Mouse (Mus musculus) retina, embryonic 14.5 days (tissue): Measurements from ENCODE around the gene Trim54.
A peak's percentile ranks its signal among the peaks of the same experiment; 100 is the strongest.

Experiments
- DNase-seq: peaks from one replicate; pipeline ENCODE4 v3.0.0-alpha.2; 2015; ENCODE audit warnings: low spot score

Trim54 gene

DNA sequence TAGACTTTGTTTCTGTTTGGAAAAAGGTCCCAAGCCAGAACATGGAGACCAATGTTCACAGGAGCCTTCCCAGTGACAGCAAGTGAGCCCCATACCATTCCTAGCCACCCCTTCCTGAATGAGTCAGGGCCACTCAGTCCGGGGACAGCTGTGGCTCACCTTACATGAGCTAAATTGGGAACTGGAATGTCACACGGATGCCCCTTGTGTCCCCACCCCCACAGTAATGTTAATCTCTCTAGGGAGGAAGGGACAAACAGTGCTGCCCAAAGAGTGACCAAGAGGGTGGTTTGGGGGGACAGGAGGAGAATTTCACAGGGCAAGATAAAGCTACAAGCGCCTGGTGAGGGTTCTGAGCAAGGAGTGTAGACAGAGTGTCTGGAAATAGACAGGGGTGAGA is at the start of gene Trim54:
TSS of gene Trim54 (plus strand) at position 359 of the 400 bp plus-strand sequence.
- DNase-seq, result no peak

DNA sequence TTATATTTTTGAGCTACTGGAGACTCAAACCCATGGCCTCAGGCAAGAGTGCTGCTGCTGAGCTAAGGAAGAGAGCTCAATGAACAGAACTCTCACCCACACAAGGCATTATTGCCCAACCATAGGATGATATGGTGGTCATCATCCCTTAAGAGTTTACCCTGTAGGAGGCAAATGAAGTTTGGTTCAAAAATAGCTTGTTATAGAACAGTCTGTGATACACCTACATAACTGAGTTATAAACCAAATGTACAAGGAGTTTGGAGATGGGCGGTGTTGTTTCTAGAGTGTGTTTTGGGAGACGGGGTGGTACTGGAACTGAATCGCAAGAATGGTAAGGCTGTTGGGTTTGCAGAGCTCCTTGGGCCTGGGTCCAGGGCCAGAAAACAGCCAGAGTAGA is 46.7 kb upstream of the Trim54 start:
- no peak for DNase-seq

DNA sequence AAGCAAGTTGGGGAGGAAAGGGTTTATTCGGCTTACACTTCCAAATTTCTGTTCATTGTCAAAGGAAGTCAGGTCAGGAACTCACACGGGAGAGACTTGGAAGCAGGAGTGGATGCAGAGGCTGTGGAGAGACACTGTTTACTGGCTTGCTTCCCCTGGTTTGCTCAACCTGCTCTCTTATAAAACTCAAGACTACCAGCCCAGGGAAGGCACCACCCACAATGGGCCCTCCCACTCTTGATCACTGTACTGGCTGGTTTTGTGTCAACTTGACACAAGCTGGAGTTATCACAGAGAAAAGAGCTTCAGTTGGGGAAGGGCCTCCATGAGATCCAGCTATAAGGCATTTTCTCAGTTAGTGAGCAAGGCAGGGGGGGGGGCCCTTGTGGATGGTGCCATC is 45.5 kb upstream of the Trim54 start:
- no peak for DNase-seq

- DNase-seq, result no peak
Observed at GRCm38 (mm10) chr5:31071821-31072220, 44.7 kb upstream of the Trim54 start.

DNA sequence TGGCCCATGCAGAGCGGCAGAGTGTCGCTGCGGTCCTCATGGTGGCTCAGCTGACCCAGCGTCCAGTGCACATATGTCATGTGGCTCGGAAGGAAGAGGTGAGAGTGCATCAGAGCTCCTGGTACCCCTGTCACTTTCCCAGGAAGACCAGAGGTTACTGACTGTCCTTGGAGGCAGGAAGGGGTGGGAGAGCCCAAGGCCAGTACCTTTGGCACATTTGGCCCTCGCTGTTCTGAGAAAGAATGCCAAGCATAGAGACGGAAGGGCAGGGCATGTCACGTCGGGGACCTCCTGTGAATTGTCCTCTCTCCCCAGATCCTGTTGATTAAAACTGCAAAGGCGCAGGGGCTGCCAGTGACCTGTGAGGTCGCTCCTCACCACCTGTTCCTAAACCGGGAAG is 43.3 kb upstream of the Trim54 start:
- no peak for DNase-seq

DNA sequence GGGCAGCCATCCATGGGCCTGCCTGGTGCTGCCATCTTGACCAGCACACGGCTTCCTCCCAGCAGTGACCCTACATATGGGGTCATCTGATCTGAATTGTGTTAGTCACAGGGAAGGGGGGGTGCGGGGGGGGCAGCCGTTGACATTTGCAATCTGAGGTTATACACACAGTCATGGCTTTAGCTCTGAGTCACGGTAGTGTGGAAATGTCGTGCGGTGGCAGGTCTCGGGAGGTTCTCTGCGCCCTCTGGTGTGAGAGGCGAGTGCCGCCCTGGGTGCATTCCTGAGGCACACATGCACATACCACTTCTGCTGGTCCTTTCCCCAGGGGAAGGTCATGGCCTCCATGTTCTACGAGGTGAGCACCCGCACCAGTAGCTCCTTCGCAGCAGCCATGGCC is 40.2 kb upstream of the Trim54 start:
- DNase-seq, result no peak

DNA sequence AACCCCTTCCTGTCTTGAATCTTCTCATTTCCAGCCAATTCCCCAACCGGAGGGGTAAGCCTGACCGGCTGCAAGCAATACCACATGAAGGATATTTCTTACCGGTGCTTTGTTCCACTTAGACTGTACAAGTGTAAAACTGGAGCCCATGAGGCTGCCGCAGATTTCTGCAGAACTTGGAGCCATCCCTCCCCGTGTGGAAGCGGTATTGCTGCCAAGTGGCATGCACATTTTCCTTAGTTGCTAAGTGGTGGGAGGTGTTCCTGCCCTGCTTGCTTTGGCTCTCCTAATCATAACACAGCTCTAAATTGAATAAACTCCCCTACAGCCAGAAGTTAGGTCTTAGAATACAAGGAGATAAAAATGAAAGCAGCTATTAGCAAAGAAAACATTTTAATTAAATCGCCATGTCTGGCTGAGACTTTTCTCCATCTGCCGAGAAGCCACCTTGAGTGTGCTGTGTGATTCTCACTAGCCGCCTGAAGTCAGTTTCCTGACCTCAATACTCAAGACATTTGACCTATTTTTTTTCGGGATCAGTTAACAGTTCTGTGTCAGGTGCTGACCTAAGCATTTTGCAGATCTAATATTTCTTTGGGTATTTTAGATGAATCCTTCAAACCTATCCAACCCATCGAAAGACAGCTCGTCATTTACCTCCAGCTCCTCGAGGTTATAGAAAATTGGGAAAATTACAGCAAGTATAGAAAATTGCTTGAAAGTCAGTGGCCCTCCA is 36.3 kb upstream of the Trim54 start:
- DNase-seq, result no peak

DNA sequence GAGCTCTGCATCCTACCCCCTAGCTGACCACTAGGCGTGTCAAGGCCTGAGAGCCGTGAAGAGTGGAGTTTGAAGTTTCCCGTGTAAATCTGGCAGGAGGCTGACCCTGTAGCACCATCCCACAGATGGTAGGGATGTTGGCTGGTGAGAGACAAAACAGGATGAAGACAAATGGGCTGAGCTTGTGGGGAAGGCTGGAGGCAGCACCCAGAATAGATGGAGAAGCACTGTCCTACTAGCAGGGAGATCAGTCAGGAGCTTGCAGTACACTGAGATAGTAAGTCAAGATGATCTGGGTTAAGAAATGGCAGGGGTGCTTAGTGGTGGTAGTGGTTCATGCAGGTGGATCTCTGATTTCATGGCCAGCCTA is 35.7 kb upstream of the Trim54 start:
- DNase-seq, result no peak

DNA sequence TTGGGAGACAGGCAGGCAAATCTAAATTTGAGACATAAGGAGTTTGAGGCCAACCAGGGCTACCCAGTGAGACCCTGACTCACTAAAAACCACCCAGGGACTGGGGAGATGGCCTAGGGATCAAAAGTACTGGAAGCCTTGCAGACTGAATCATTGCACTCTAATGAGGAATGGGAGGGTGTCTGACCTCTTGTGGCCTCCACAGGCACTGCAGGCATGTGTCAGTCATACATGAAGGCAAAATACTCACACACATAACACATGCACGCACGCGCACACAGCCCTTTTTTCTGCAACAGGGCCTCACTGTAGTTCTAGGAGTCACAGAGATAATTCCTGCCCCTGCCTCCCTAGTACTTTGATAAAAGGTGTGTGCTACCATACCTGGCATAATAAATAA is 35.1 kb upstream of the Trim54 start:
- peak; percentile 72 for DNase-seq

- peak; percentile 63 for DNase-seq
Observed at GRCm38 (mm10) chr5:31082355-31082754, 34.2 kb upstream of the Trim54 start.

GRCm38 (mm10) chr5:31082935-31083625 is 33.4 kb upstream of the Trim54 start:
- DNase-seq, result peak; percentile 7

DNA sequence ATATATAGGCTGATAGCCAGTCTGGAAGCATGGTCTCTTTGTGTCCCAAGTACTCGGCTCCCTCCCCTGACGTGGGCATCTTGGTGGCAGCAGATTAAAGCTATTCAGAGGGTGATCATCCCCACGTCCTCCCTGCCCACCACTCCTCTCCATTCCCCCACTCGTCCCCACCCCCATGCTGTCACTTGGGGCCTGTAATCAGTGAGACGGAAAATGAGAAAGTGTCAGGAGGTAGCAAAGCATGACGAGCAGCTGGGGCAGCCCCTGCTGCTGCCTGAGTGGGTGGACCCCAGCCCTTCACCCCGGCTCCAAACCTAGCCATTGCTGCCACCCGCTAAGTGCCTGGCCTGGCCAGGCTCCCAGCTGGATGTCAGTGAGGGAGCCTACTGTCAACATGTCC is 32.6 kb upstream of the Trim54 start:
- DNase-seq, result peak; percentile 47

DNA sequence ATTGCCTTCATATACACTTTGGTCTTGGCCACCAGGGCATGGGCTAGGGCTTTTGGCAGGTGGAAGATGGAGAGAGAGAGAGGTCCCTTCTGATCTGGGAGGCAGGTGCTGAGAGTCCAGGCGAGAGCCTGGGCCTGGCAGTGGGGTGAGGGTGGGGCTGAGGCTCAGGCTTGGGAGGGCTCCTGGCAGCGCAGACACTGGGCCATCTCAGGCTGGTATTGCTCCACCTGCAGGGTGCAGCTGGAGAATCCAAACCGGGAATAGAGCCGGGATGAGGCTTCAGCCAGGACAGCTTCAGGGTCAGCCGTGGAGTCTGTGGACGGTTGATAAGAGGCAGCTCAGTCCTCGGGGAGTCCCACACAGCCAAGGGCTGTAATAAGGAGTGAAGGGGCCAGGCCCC is 29.9 kb upstream of the Trim54 start:
- no peak for DNase-seq

DNA sequence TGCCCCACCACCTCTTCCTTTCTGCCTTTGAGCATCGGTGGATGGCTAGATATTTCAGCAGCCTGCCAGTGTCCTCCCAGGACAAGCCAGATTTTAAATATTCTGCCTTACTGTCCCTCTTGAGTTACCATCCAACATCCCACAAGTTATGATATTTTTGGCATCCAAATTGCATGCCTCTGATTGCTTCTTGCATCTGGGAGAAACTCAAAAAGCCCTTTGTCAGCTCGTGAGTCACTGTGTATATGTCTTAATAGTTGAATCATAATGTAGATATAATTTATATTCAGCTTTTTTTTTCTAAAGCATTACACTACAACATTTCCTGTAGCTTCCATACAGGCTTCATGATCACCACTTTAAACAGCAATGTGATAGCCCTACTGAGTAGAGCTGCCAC is 29.4 kb upstream of the Trim54 start:
- no peak for DNase-seq

GRCm38 (mm10) chr5:31092231-31092975 is 24.1 kb upstream of the Trim54 start:
- peak; percentile 18 for DNase-seq

- peak; percentile 58 for DNase-seq
Observed at GRCm38 (mm10) chr5:31093151-31094041, 23.1 kb upstream of the Trim54 start.

DNA sequence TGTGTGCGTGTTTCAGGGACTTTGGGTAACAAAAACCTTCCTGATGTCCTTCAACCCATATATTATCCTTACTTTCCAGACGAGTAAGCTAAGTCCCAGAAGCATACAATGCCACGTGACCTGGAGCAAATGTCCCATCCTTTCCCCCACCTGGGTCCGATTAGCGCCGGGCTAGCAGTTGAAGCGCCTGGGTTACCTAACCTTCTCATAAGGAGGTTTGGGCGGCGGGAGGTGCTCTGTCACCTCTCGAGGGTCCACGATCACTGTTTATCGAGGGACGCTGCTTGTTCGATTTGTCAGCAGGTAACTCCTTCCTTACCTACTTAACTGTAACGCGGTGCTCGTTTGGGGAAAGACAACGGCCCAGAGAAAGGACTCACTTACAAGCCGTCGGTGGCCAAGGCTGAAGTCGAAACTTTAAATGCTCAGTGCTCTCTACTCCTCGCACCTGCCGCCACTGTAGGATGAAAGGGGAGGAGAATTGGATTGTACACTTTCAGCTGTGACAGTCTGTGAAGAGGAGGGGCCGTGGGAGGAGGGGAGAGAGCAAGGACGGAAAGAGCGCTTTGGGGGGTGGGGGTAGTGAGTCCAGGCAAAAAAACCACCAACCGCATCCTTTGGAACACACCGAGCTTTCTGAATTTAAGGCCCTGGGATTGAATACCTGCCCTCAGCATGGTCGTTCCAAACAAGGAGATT is 22.3 kb upstream of the Trim54 start:
- DNase-seq, result peak; percentile 31

DNA sequence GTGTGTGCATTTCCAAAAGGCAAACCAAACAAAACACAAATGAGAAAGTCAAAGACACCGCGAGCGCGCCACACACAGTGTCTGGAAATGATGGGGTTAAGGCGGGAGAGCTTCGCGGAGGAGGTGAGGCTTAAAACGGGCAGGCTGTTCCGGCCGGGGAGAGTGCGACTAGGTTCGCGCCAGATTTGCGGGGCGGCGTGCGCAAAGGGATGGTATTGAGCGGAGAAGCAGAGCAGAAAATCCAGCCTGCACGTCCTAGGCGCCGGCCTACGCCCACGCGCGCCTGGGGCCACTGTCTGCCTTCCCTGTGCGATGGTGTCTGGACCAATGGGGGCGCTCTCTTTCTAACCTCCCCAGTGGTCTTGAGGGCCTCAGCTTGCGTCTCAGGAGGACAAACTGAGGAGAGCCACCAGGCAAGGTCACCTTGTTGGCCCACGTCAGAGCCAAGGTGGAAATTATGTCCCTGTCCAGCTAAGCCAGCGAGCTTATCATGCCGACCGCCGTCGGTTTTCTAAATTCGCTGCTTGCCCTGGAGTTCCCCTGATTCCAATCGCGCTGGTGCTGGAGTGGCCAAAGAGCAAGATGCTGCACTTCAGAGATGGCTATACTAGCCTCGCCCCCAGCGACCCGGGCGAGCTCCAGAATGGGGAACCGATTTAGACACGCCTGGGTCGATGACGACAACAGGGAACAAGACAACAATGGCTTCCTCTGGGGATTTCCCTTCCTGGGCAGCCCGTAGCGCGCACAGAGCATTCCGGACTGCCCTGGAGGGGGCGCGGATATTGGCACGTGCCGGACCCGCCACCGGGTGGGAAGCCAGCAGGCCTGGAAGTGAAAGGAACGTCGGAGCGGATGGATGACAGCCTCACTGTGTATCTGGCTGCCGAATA is 21.5 kb upstream of the Trim54 start:
- DNase-seq, result peak; percentile 61

GRCm38 (mm10) chr5:31095711-31096480 is 20.6 kb upstream of the Trim54 start:
- peak; percentile 13 for DNase-seq
